Mouse (Mus musculus) CH12F3 (cell line): Measurements from ENCODE around the gene Fam160a1.

Experiments used
- in situ Hi-C: fragments of 300-500 bp; cut with MboI; formaldehyde crosslinking; loops from 2 replicates; pipeline ENCODE4 v1.14.3; 2020; ENCODE audit warnings: low sequenced_read_pairs

Fam160a1 gene

DNA sequence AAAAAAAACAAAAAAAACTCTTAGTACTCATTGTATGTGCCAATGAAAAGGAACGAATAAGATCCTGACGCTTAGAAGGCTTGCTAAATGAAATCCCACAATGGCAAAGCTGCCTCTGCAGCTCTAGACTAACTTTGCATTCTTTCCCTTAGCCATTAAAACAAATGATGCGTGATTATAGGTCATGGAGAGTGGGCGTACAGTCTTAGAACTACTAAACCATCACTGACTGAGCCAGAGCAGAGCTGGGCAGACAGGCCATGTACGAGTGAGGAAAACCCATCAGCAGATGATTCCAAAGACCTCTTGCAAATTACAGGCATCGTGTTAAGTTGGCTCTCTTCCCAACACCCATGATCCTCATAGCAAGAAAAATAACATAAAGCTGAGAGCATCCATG, 10.7 kb upstream of the Fam160a1 start:
- in situ Hi-C loops = no loop called here

- in situ Hi-C loops = no loop called here
Measured at GRCm38 (mm10) chr3:85827283-85827682, 10.2 kb upstream of the Fam160a1 start.

- in situ Hi-C loops = no loop called here
Measured at GRCm38 (mm10) chr3:85820839-85821548, 3.9 kb upstream of the Fam160a1 start.

GRCm38 (mm10) chr3:85819319-85819718, 2.2 kb upstream of the Fam160a1 start:
- in situ Hi-C loops = no loop called here

DNA sequence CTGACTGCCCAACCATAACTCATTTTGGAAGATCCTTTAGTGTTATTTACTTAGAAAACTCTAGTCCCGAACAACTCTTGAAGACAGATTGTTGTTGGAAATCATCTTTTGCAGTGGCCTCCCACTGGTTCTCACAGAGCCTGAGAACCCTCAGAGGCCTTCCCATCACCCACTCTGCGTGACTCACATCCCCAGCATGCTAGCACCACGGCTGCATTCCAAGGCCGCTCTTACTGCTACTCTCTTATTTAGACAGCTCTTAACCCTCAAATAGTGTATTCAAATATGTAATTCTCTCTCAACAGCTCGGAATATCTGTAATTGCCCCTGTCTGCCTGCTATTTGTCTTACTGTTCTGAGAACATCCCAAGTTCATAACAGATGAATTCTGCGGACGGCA, 2.9 kb downstream of the Fam160a1 start:
- in situ Hi-C loops = no loop called here

DNA sequence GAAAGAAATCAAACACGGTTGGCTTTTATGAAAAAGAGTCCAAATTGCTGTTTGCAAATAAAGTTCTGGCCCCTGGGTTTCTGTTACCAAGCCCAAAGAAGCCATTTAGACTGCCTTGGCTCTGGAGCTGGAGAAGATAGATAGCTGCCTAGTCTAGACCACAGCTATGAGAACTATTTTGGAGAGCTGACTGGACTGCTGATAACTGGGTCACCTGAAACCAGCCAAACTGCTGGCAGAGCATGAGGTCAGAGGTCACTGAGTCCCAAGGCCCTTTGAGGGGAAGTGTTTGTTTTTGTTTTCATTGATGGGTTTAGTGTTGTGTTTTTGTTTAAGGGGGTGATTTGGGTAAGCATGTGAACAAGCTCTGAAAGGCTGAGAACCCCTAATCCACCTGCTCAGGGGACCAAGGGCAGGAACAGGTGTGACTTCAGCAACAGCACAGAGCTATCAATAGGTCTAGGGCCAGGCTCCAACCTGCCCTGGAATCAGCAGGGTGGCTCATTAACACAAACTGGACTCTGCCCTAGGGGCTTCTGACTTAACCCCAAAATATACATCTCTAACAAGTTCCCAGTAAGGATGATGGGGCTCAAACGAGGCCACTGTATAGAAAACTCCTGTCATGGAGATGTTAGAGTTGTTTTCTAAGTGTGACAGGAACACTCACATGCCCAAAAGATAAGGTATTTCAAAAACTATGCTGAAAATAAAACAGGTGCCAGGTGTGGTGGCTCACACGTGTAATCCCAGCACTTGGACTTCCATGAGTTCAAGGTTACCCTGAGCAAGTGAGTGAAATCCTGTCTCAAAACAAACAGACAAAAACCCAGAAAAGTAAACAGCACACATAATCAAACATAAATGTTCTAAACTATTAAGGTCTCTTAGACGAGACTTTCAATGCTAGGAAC, 3.7 kb downstream of the Fam160a1 start:
- in situ Hi-C loops = no loop called here

DNA sequence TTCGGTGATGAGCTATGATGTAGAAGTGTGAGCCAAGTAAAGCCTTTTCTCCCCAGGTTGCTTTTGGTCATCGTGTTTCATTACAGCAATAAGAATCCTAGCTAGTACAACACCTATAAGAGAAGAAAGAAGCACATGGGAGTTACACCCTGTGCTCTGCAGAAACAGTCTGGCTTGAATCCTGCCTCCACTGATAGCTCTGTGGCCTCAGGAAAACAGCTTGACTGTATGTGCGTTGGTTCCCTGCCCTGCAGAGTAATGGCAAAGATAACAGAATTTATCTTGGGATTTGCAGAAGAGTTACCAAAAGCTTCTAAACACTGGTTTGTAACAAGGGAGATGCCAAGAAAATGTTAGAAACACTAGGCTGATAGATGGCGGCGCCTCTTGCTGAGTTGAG, 5.1 kb downstream of the Fam160a1 start:
- in situ Hi-C loops = no loop called here

DNA sequence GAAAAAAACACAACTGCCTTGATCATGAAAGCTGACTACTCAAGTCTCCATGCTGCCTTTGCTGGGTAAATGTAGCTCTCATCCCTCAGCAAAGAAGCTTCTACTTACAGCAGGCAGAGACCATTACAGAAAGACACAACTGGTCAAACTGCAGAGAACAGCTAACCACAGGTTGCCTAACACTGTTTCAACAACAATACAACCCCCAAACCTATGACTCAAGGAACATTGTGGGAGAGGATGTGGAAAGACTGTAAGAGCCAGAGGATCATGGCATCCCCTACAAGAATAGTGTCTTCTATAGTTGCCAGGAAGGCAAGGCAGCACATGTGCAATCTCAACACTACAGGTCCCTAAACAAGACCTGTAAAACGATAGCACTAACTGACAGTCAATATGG, 23.9 kb downstream of the Fam160a1 start:
- in situ Hi-C loops = no loop called here

- in situ Hi-C loops = no loop called here
Measured at GRCm38 (mm10) chr3:85789748-85790147, 27.3 kb downstream of the Fam160a1 start.

- in situ Hi-C loops = no loop called here
Measured at GRCm38 (mm10) chr3:85786501-85786900, 30.6 kb downstream of the Fam160a1 start.

DNA sequence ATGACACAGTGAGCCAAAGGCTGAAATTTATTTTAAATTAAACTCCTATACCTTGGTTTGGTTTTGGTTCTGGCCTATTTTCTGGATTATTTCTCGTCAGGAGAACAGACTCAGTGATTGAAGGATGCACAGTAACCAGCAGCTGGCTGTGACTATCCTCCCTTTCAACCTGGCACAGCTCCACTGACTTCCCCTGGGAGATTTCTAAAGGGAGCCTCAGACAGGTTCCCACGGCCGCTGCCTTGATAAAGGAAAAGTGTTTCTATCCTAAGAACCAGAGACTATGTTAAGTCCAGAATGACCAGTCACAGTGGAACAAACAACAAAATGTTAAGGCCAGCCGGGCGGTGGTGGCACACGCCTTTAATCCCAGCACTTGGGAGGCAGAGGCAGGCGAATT, 36.2 kb downstream of the Fam160a1 start:
- in situ Hi-C loops = no loop called here

- in situ Hi-C loops = no loop called here
Measured at GRCm38 (mm10) chr3:85780332-85780731, 36.8 kb downstream of the Fam160a1 start.

GRCm38 (mm10) chr3:85777841-85778240, 39.2 kb downstream of the Fam160a1 start:
- in situ Hi-C loops = no loop called here

- in situ Hi-C loops = no loop called here
Measured at GRCm38 (mm10) chr3:85777356-85777755, 39.7 kb downstream of the Fam160a1 start.

DNA sequence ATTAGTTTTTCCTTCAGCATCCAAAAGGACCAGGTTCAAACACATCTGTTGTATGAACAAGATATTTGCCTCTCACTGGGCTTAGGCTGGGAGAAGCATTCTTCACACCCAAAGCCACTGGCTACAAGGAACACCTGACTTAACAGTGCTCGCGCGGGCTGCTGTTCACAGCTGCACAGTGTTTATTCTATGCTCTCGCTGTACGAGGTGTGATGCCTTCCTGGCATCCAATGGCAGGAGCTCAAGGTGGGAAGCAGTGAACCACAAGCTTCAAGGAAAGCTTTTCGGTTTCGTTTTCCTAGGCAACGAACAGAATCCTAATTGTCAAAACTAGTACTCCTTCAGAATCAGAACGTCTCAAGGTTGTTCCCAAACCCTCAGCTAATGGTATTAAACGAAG, 40.4 kb downstream of the Fam160a1 start:
- in situ Hi-C loops = no loop called here

GRCm38 (mm10) chr3:85776126-85776525, 41.0 kb downstream of the Fam160a1 start:
- in situ Hi-C loops = no loop called here

- in situ Hi-C loops = no loop called here
Measured at GRCm38 (mm10) chr3:85773886-85774285, 43.2 kb downstream of the Fam160a1 start.

DNA sequence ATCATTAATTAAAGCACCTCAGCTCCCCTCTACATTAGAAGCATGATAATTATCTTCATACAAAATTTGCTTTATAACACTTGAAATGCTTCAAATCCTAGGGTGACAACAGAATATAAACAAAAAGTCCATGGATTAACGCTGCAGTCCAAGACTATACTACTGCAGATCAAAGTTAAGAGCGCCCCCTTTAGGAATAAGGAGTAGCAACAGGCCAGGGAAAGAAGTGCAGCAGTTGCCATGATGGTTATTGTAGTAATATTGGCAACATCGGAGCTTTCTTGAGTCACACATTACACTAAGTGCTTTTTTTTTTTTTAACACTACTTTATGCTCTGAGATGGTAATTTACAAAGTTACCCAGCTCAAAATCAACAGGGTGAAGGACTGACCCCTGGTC, 43.7 kb downstream of the Fam160a1 start:
- in situ Hi-C loops = no loop called here

DNA sequence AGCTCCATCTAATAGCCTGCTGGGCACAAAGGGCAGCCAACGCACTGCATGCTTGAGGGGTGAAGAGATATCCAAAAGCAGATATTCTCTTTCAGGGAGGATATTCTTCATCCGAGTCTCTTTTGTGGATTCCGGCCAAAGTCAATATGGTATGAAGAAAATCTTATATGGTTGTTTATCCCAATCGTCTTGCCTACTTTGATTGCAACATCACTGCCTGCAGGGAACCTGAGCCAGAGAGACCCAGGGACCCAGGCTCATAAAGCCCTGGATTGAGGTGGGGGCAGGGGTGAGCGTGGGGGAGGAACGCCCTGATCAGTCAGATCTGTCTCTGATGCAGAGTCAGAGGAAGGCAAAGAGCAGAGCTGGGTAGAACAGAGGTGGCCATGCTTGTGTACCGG, 52.2 kb downstream of the Fam160a1 start:
- in situ Hi-C loops = no loop called here

DNA sequence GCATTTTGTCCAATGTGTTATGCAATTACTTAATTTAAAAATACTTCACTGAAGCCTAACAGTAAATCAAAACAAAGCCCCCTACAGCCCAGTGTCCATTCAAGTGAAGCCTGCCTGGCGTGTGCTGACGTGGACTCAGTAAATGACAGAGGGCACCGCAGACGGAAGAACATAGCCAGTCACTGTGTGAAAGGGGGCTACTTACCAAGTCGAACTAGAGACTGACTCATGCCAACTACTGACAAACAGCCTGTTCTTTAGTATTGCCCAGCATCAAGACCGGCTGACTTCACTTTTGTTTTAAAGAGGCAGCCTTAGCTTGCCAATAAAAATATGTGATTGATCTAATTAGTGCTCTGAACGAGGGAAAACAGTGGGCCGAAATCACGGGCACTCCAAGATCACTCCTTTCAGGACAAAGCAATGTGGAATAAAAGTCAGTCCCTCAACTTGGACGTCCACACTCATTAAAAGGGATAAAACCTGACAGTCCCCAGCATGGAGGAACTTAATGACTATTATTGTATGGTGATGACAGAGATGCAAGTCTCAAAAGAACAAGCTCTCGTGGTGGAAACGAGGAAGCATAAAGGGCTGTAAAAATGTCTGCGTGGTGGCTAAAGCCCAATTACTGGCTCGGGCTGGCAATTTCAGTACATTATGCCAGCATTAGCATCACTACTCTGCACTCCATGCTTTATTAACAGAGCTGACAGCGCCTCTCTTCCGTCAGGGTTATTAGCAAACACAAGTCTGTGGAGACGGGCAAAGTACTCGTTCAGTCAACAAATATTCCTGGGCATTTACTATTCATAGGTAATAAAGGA, 52.9 kb downstream of the Fam160a1 start:
- in situ Hi-C loops = no loop called here

GRCm38 (mm10) chr3:85757944-85758343, 59.1 kb downstream of the Fam160a1 start:
- in situ Hi-C loops = no loop called here
